Mouse (Mus musculus) C2C12 (cell line): ENCODE measurements at regions not wholly inside any gene's neighbourhood (a gene's known extent, or its start where the extent isn't known, plus 50 kb on each side); places are given as distances from the start of the nearest gene placed in this dataset.

Experiments used
- CEBPB ChIP-seq: IDR thresholded peaks from one replicate; pipeline ENCODE4 v1.6.1; 2011; ENCODE audit warnings: low read depth, mild to moderate bottlenecking, control low read depth, moderate library complexity
- CTCF ChIP-seq: IDR thresholded peaks from one replicate; pipeline ENCODE4 v1.5.1; 2011; ENCODE audit not compliant: control insufficient read depth, insufficient read depth, insufficient read length
- FOSL1 ChIP-seq: IDR thresholded peaks from one replicate; pipeline ENCODE4 v1.8.0; 2011; ENCODE audit warnings: mild to moderate bottlenecking, low read length; ENCODE audit not compliant: poor library complexity, insufficient read depth, severe bottlenecking
- MAX ChIP-seq: IDR thresholded peaks from one replicate; pipeline ENCODE4 v1.6.1; 2011; ENCODE audit warnings: mild to moderate bottlenecking, control low read depth
- MYOD1 ChIP-seq: IDR thresholded peaks from one replicate; pipeline ENCODE4 v1.6.1; 2011; ENCODE audit warnings: low read depth; ENCODE audit not compliant: control insufficient read depth, insufficient read length
- MYOG ChIP-seq: IDR thresholded peaks from one replicate; pipeline ENCODE4 v1.6.1; 2011; ENCODE audit not compliant: control insufficient read depth, insufficient read length; ENCODE audit errors: extremely low read depth
- USF1 ChIP-seq: IDR thresholded peaks from one replicate; pipeline ENCODE4 v1.6.1; 2011; ENCODE audit warnings: low read depth, mild to moderate bottlenecking, control low read depth, moderate library complexity

DNA sequence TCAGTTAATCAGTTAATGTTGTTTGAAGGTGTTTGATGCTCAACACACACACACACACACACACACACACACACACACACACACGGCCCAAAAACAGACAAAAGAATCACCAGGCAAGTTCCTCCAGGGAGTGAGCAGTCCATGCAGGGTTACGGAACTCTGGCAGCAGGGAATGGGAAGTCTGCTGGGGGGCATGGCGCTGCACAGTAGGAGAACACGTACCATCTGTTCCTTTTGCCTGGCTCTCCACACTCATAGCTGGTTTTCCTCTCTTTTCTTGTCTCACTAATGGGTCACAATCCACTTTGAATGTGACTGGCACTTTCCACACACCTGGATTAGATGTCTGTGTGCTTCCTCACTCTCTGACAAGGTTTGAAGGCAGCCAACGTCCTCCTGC is 151.8 kb downstream of the Rpl14 start:
- TF ChIP-seq CTCF (no peak), CEBPB (no peak), MYOG (no peak), MAX (no peak), USF1 (no peak), MYOD1 (no peak), FOSL1 (no peak)
